Mouse (Mus musculus): ENCODE data around the gene Edn2.

Edn2 gene

GRCm38 (mm10) chr4:120153736-120154135, 7.3 kb upstream of the Edn2 start:
- no peak for DNase-seq (ENCODE audit: low spot score in 2 of 2)

- no peak for DNase-seq (ENCODE audit: low spot score in 2 of 2)
Measured at GRCm38 (mm10) chr4:120158714-120159310, 2.2 kb upstream of the Edn2 start.

GRCm38 (mm10) chr4:120162586-120162985, 1.6 kb downstream of the Edn2 start:
- DNase-seq (ENCODE audit: low spot score in 2 of 2), result no peak

- DNase-seq (ENCODE audit: low spot score in 2 of 2), result no peak
Measured at GRCm38 (mm10) chr4:120163242-120163641, 2.2 kb downstream of the Edn2 start.

- DNase-seq (ENCODE audit: low spot score in 2 of 2), result no peak
Measured at GRCm38 (mm10) chr4:120164316-120164715, 3.3 kb downstream of the Edn2 start.

- DNase-seq (ENCODE audit: low spot score in 2 of 2), result no peak
Measured at GRCm38 (mm10) chr4:120167778-120168177, 6.8 kb downstream of the Edn2 start.

- no peak for DNase-seq (ENCODE audit: low spot score in 2 of 2)
Measured at GRCm38 (mm10) chr4:120168346-120168745, 7.3 kb downstream of the Edn2 start.

GRCm38 (mm10) chr4:120170387-120170936, 9.5 kb downstream of the Edn2 start:
- no peak for DNase-seq (ENCODE audit: low spot score in 2 of 2)

GRCm38 (mm10) chr4:120172050-120172684, 11.2 kb downstream of the Edn2 start:
- no peak for DNase-seq (ENCODE audit: low spot score in 2 of 2)

- no peak for DNase-seq (ENCODE audit: low spot score in 2 of 2)
Measured at GRCm38 (mm10) chr4:120179123-120179522, 18.1 kb downstream of the Edn2 start.

GRCm38 (mm10) chr4:120180535-120180934, 19.5 kb downstream of the Edn2 start:
- DNase-seq (ENCODE audit: low spot score in 2 of 2), result no peak

GRCm38 (mm10) chr4:120184374-120184991, 23.5 kb downstream of the Edn2 start:
- DNase-seq (ENCODE audit: low spot score in 2 of 2), result no peak

GRCm38 (mm10) chr4:120186441-120186840, 25.4 kb downstream of the Edn2 start:
- no peak for DNase-seq (ENCODE audit: low spot score in 2 of 2)

GRCm38 (mm10) chr4:120186934-120187333, 25.9 kb downstream of the Edn2 start:
- DNase-seq (ENCODE audit: low spot score in 2 of 2), result no peak

- no peak for DNase-seq (ENCODE audit: low spot score in 2 of 2)
Measured at GRCm38 (mm10) chr4:120188204-120188603, 27.2 kb downstream of the Edn2 start.

- peak; percentile 30 to 42 for DNase-seq (ENCODE audit: low spot score in 2 of 2)
Measured at GRCm38 (mm10) chr4:120188651-120189161, 27.7 kb downstream of the Edn2 start.

GRCm38 (mm10) chr4:120189941-120190340, 28.9 kb downstream of the Edn2 start:
- no peak for DNase-seq (ENCODE audit: low spot score in 2 of 2)

GRCm38 (mm10) chr4:120191987-120192386, 31.0 kb downstream of the Edn2 start:
- no peak for DNase-seq (ENCODE audit: low spot score in 2 of 2)

- DNase-seq (ENCODE audit: low spot score in 2 of 2), result no peak
Measured at GRCm38 (mm10) chr4:120194026-120194425, 33.0 kb downstream of the Edn2 start.

GRCm38 (mm10) chr4:120194965-120195364, 34.0 kb downstream of the Edn2 start:
- no peak for DNase-seq (ENCODE audit: low spot score in 2 of 2)

- DNase-seq (ENCODE audit: low spot score in 2 of 2), result no peak
Measured at GRCm38 (mm10) chr4:120199184-120199885, 38.3 kb downstream of the Edn2 start.

All from urinary bladder, adult 18-20 months (tissue).